8 mouse cellular contexts compared by ENCODE assay signal in genomic region chr11:5114931-5115581, GRCm38 (mm10). TPM values are rescaled to one million over a fixed set of nuclear protein-coding genes. Genes with fewer than 3 reads are reported as not detected.
DNase-seq lines count a peak whose midpoint lies in the region; ATAC-seq and TF ChIP-seq lines count a peak whose summit lies in the region.

No protein-coding gene starts in this region.

- DNase-seq in B cell, adult 2 months, result peak; percentile 94 to 95
- peak; percentile 89 to 90 for DNase-seq in adrenal gland, postnatal 36 days
- peak; percentile 88 for DNase-seq in embryonic facial prominence, embryonic 14.5 days (ENCODE audit: low spot score)
- peak; percentile 92 for DNase-seq in heart, embryonic 10.5 days (ENCODE audit: low spot score)
- DNase-seq in kidney, adult 9 months, result peak; percentile 93
- peak; percentile 80 for DNase-seq in limb, embryonic 14.5 days (ENCODE audit: low spot score)
- peak; percentile 58 to 83 for DNase-seq in monocyte, adult 2 months (ENCODE audit: low read depth in 1 of 2, low spot score in 2 of 2)
- peak; percentile 89 to 97 for DNase-seq in spleen, postnatal 4 days (ENCODE audit: low spot score in 2 of 2)

- WGBS in embryonic facial prominence, embryonic 14.5 days, result 28% methylated on average over 13 of the region's 13 CpGs
- WGBS in heart, embryonic 10.5 days, result 27% methylated on average over 13 of the region's 13 CpGs
- WGBS in limb, embryonic 14.5 days, result 25% methylated on average over 13 of the region's 13 CpGs

- no peak overlapping the region for H3K4me3 ChIP-seq in embryonic facial prominence, embryonic 14.5 days (ENCODE audit: low read depth, low read length)
- H3K4me3 ChIP-seq in heart, embryonic 10.5 days, result no peak overlapping the region
- H3K4me3 ChIP-seq in limb, embryonic 14.5 days (replicated peaks; ENCODE audit: low read length), result no peak overlapping the region

- no peaks in the 10 kb centered on the region for H3K36me3 ChIP-seq in embryonic facial prominence, embryonic 14.5 days (ENCODE audit: control insufficient read depth, insufficient read depth, low read length)
- no peaks in the 10 kb centered on the region for H3K36me3 ChIP-seq in heart, embryonic 10.5 days
- no peaks in the 10 kb centered on the region for H3K36me3 ChIP-seq in limb, embryonic 14.5 days (ENCODE audit: control insufficient read depth, insufficient read depth, low read length)

- H3K9ac ChIP-seq in embryonic facial prominence, embryonic 14.5 days (ENCODE audit: low read depth, low read length), result no peak overlapping the region
- H3K9ac ChIP-seq in limb, embryonic 14.5 days (ENCODE audit: low read depth, low read length, severe bottlenecking), result no peak overlapping the region

- ATAC-seq in embryonic facial prominence, embryonic 14.5 days (ENCODE audit: low read depth), result peak; percentile 75
- ATAC-seq in limb, embryonic 14.5 days (ENCODE audit: low FRiP score, low read depth), result peak; percentile 71

- H3K27me3 ChIP-seq in embryonic facial prominence, embryonic 14.5 days (replicated peaks; ENCODE audit: control insufficient read depth, insufficient read depth, low read length), result no peaks in the 10 kb centered on the region
- no peaks in the 10 kb centered on the region for H3K27me3 ChIP-seq in heart, embryonic 10.5 days (ENCODE audit: insufficient read depth, poor library complexity, severe bottlenecking)
- H3K27me3 ChIP-seq in limb, embryonic 14.5 days (ENCODE audit: control insufficient read depth, insufficient read depth, low read length), result no peaks in the 10 kb centered on the region

- no peak for TF ChIP-seq POLR2A in limb, embryonic 14.5 days (IDR thresholded peaks at IDR 0.05; ENCODE audit: borderline replicate concordance, extremely low read depth, insufficient read depth, insufficient read length)

- no peaks in the 10 kb centered on the region for H3K4me1 ChIP-seq in embryonic facial prominence, embryonic 14.5 days (ENCODE audit: control insufficient read depth, insufficient read depth, low read length)
- peaks cover 12% of the 10 kb centered on the region for H3K4me1 ChIP-seq in heart, embryonic 10.5 days
- no peaks in the 10 kb centered on the region for H3K4me1 ChIP-seq in limb, embryonic 14.5 days (ENCODE audit: control insufficient read depth, insufficient read depth, low read length)

- H3K9me3 ChIP-seq in embryonic facial prominence, embryonic 14.5 days (ENCODE audit: control insufficient read depth, low read length), result no peaks in the 10 kb centered on the region
- no peaks in the 10 kb centered on the region for H3K9me3 ChIP-seq in heart, embryonic 10.5 days
- no peaks in the 10 kb centered on the region for H3K9me3 ChIP-seq in limb, embryonic 14.5 days (ENCODE audit: control insufficient read depth, low read length)

- no peak overlapping the region for H3K27ac ChIP-seq in embryonic facial prominence, embryonic 14.5 days (replicated peaks; ENCODE audit: low read depth, low read length)
- H3K27ac ChIP-seq in heart, embryonic 10.5 days, result peak overlapping the region; percentile 30; the same call in 1 of the 2 replicates
- no peak overlapping the region for H3K27ac ChIP-seq in limb, embryonic 14.5 days (replicated peaks; ENCODE audit: low read depth, low read length)

- H3K4me2 ChIP-seq in embryonic facial prominence, embryonic 14.5 days (ENCODE audit: low read depth, low read length), result no peak overlapping the region
- H3K4me2 ChIP-seq in limb, embryonic 14.5 days (replicated peaks; ENCODE audit: low read depth, low read length, severe bottlenecking), result no peak overlapping the region

RNA-seq across cellular contexts. Expression of gene Ewsr1, which starts 16.0 kb away (rescaled TPM):
- 100 to 1,000 TPM; 219 to 230 TPM for total RNA-seq in adrenal gland, postnatal 36 days (2021)
- polyA plus RNA-seq in embryonic facial prominence, embryonic 14.5 days (2014; fragmentation: Nextera tagmentation; extraction: Ambion mirVana), result 283 and 350 TPM in 2 replicates
- 569 and 680 TPM in 2 replicates for polyA plus RNA-seq in heart, embryonic 10.5 days (2016; fragmentation: Nextera tagmentation; extraction: Ambion mirVana)
- 828 and 880 TPM in 2 replicates for polyA plus RNA-seq in limb, embryonic 14.5 days (2012; rRNA removed)
- polyA plus RNA-seq in limb, embryonic 14.5 days (2014; fragmentation: Nextera tagmentation; extraction: Ambion mirVana), result 357 and 409 TPM in 2 replicates

RNA-seq across cellular contexts. Expression of gene Rhbdd3, which starts 16.3 kb away (rescaled TPM):
- 10 to 100 TPM; 17.3 to 27.7 TPM for total RNA-seq in adrenal gland, postnatal 36 days (2021)
- polyA plus RNA-seq in embryonic facial prominence, embryonic 14.5 days (2014; fragmentation: Nextera tagmentation; extraction: Ambion mirVana), result 21.8 and 26.5 TPM in 2 replicates
- polyA plus RNA-seq in heart, embryonic 10.5 days (2016; fragmentation: Nextera tagmentation; extraction: Ambion mirVana), result 34.2 and 35.0 TPM in 2 replicates
- polyA plus RNA-seq in limb, embryonic 14.5 days (2012; rRNA removed), result 48.1 and 63.9 TPM in 2 replicates
- 24.6 and 27.4 TPM in 2 replicates for polyA plus RNA-seq in limb, embryonic 14.5 days (2014; fragmentation: Nextera tagmentation; extraction: Ambion mirVana)

RNA-seq across cellular contexts. Expression of gene Emid1, which starts 37.0 kb away (rescaled TPM):
- 1 to 10 TPM; 7.8 to 9.0 TPM for total RNA-seq in adrenal gland, postnatal 36 days (2021)
- 38.0 and 41.9 TPM in 2 replicates for polyA plus RNA-seq in embryonic facial prominence, embryonic 14.5 days (2014; fragmentation: Nextera tagmentation; extraction: Ambion mirVana)
- polyA plus RNA-seq in heart, embryonic 10.5 days (2016; fragmentation: Nextera tagmentation; extraction: Ambion mirVana), result 11.8 and 14.6 TPM in 2 replicates
- polyA plus RNA-seq in limb, embryonic 14.5 days (2012; rRNA removed), result 25.3 and 25.7 TPM in 2 replicates
- polyA plus RNA-seq in limb, embryonic 14.5 days (2014; fragmentation: Nextera tagmentation; extraction: Ambion mirVana), result 30.9 and 32.2 TPM in 2 replicates

RNA-seq across cellular contexts. Expression of gene Gas2l1, which starts 49.9 kb away (rescaled TPM):
- total RNA-seq in adrenal gland, postnatal 36 days (2021), result 10 to 100 TPM; 41.4 to 50.8 TPM
- polyA plus RNA-seq in embryonic facial prominence, embryonic 14.5 days (2014; fragmentation: Nextera tagmentation; extraction: Ambion mirVana), result 33.8 and 38.1 TPM in 2 replicates
- polyA plus RNA-seq in heart, embryonic 10.5 days (2016; fragmentation: Nextera tagmentation; extraction: Ambion mirVana), result 27.0 and 34.4 TPM in 2 replicates
- polyA plus RNA-seq in limb, embryonic 14.5 days (2012; rRNA removed), result 41.4 and 54.1 TPM in 2 replicates
- 38.0 and 43.9 TPM in 2 replicates for polyA plus RNA-seq in limb, embryonic 14.5 days (2014; fragmentation: Nextera tagmentation; extraction: Ambion mirVana)

RNA-seq across cellular contexts. Expression of gene Rasl10a, which starts 57.1 kb away (rescaled TPM):
- under 1 TPM in 1 of 2 experiments, not detected in 1; 0.56 TPM for total RNA-seq in adrenal gland, postnatal 36 days (2021)
- polyA plus RNA-seq in embryonic facial prominence, embryonic 14.5 days (2014; fragmentation: Nextera tagmentation; extraction: Ambion mirVana), result 3.8 and 4.8 TPM in 2 replicates
- 1.1 and 1.4 TPM in 2 replicates for polyA plus RNA-seq in heart, embryonic 10.5 days (2016; fragmentation: Nextera tagmentation; extraction: Ambion mirVana)
- 8.6 and 11.2 TPM in 2 replicates for polyA plus RNA-seq in limb, embryonic 14.5 days (2012; rRNA removed)
- 5.9 and 6.6 TPM in 2 replicates for polyA plus RNA-seq in limb, embryonic 14.5 days (2014; fragmentation: Nextera tagmentation; extraction: Ambion mirVana)
